Mouse (Mus musculus) natural killer cell, adult 2 months (primary cell): ENCODE results near the gene Cavin2.
A peak's percentile ranks its signal among the peaks of the same experiment; 100 is the strongest.

Experiments used
- DNase-seq, 2 experiments: peaks; one replicate each; pipeline ENCODE4 v3.0.0; 2022; ENCODE audit warnings: low spot score in 2 of 2

The Cavin2 gene

DNA sequence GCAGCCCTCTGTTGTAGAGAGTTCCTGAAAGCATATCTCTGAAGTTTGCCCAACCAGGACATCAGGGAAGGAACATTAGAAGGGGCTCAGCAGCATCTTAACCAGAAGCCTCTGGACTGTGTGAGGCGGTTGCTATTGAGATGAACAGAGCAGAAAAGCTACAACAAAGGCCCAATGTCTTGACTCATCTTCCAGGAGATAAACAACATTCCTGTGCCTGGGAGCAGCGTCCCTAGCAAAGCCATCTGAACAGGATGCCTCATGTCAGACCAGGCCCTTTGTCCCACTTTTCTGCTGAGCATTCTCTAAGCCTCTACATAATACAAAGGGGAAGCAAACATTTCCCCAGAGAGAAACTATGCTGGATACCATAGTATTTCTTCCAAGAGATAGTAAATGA, 26.6 kb downstream of the Cavin2 start:
- no peak for DNase-seq

DNA sequence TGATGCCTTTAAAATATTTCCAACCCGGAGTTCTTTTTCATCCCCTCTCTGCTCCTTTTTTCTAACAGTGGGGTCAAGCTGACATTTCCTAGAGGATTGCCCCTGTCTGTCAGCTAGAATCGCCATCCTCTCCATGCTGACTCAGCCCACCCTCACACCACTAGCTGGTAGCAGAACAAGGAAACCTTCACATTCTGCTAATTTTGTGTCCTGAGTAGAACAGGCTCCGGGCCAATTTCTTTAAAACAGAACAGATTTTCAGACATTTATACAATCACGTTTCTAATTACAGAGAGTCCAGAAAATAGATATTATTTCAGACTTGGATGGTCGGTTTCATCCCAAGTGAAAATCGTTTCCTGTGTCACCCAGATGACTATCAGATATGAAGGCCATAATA, 34.6 kb downstream of the Cavin2 start:
- DNase-seq: no peak

GRCm38 (mm10) chr1:51328541-51328940, 39.6 kb downstream of the Cavin2 start:
- no peak for DNase-seq

- DNase-seq: no peak
Measured at GRCm38 (mm10) chr1:51332986-51333385, 44.1 kb downstream of the Cavin2 start.

DNA sequence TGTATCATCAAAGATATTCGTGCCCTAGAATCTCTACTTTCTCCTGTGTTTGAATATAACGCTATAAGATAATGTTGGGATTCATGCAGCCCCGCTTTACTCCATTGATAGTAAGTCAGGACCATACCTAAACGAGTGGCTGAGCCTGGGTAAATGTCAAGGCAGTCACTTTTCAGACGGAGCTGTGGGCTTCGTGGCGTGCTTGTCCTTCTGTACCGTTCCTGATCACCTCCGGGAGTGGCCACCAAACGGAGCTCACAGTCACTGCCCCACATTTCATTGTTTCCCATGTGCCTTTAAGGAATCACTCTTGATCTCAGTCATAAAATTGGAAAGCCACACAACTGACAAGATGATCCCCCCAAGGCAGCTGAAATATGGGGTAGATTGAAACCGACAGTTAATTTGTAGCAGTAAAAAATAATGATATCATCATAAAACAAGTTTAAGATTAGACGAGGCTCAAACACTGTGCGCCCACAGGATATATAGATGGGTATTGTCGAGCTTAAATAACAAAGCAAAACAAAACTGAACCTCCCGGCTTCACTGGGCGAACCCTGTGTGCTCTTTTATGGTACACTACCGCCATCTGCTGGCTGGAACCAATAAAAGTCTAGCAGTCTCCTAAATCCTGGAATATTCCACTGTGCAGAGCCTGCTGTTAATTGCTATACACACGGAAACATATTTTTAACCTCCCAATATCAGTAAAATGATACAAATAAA, 44.8 kb downstream of the Cavin2 start:
- DNase-seq: peak; percentile 30 to 38

DNA sequence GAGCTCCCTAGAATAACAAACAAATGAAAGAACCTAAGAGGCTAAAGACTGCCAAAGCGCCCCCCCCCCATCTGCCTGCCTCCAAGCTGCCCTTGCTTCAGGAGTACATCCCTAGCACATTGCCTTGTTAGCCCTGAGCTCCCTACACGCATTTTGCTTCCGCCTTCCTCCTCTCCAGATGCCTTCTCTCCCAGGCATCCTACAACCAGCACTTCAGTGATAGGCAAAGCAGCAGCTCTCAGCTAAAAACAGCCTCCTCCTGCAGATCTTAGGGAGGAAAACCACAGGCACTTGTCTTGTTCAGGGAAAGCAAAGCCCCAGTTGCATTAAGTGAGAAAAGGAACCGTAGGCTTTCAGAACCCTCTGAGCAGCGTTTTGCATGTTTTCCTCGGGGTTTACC, 45.4 kb downstream of the Cavin2 start:
- no peak for DNase-seq

- no peak for DNase-seq
Measured at GRCm38 (mm10) chr1:51335081-51335480, 46.2 kb downstream of the Cavin2 start.

- DNase-seq: no peak
Measured at GRCm38 (mm10) chr1:51344160-51344559, 55.2 kb downstream of the Cavin2 start.

- no peak for DNase-seq
Measured at GRCm38 (mm10) chr1:51347596-51347995, 58.7 kb downstream of the Cavin2 start.

DNA sequence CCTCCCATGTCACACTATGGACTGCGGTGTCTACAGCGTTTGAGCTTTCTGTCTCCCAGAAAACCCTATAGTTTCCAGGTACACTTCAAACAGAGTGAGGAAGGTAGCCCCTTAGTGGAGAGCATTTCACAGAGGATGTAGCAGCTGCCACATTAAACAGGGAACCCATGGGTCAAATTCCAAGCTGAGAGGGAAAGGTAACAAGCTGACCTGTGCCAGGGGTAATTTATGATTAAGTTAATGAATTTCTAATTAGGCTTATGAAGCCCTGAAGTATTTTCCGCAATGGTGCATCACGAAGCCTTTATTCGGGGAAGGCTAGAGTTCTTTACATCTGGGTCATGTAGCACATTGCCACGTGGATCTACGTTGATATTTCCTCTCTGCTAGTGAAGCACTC, 59.7 kb downstream of the Cavin2 start:
- no peak for DNase-seq

- DNase-seq: no peak
Measured at GRCm38 (mm10) chr1:51349291-51349967, 60.5 kb downstream of the Cavin2 start.
